Mouse (Mus musculus) urinary bladder, adult 18-20 months (tissue): Measurements from ENCODE around the gene Gzme.
"Not testable (repeated sequence)": the region's sequence is repeated elsewhere in the genome, so short reads cannot be mapped to it uniquely, and the experiment has no call there.

Source experiments
- DNase-seq, 2 experiments: peaks; one replicate each; pipeline ENCODE4 v3.0.0; 2022; ENCODE audit warnings: low spot score in 2 of 2, mixed read lengths in 2 of 2

Gene Gzme

GRCm38 (mm10) chr14:56120525-56120924 is at the start of gene Gzme:
Gzme (minus strand) TSS chr14:56120625.
- no peak for DNase-seq

- DNase-seq: no peak
Measured at GRCm38 (mm10) chr14:56168009-56168408, 47.6 kb upstream of the Gzme start.

GRCm38 (mm10) chr14:56162109-56162508 is 41.7 kb upstream of the Gzme start:
- no peak for DNase-seq

- DNase-seq: not testable (repeated sequence)
Measured at GRCm38 (mm10) chr14:56159479-56159878, 39.1 kb upstream of the Gzme start, which contains the start of gene Gzmg. Gzmg (minus strand) TSS chr14:56159579.

GRCm38 (mm10) chr14:56155340-56155739 is 34.9 kb upstream of the Gzme start:
- no peak for DNase-seq

GRCm38 (mm10) chr14:56133675-56134074 is 13.2 kb upstream of the Gzme start:
- not testable (repeated sequence) for DNase-seq

- DNase-seq: not testable (repeated sequence)
Measured at GRCm38 (mm10) chr14:56132508-56132907, 12.1 kb upstream of the Gzme start, which contains the start of gene Gzmd. Gzmd (minus strand) TSS chr14:56132608.

- no peak for DNase-seq
Measured at GRCm38 (mm10) chr14:56128341-56128740, 7.9 kb upstream of the Gzme start.

- DNase-seq: no peak
Measured at GRCm38 (mm10) chr14:56123516-56123915, 3.1 kb upstream of the Gzme start.

GRCm38 (mm10) chr14:56115531-56116310 is 4.7 kb downstream of the Gzme start:
- DNase-seq: not testable (repeated sequence)

GRCm38 (mm10) chr14:56105447-56106180 is 14.8 kb downstream of the Gzme start:
- DNase-seq: no peak

- DNase-seq: no peak
Measured at GRCm38 (mm10) chr14:56105016-56105415, 15.4 kb downstream of the Gzme start.

GRCm38 (mm10) chr14:56103452-56103851 is 17.0 kb downstream of the Gzme start:
- no peak for DNase-seq

GRCm38 (mm10) chr14:56102386-56102785 is 18.0 kb downstream of the Gzme start, which contains the start of gene Ctsg:
Ctsg (minus strand) TSS chr14:56102574.
- no peak for DNase-seq

- no peak for DNase-seq
Measured at GRCm38 (mm10) chr14:56098940-56099339, 21.5 kb downstream of the Gzme start.

- no peak for DNase-seq
Measured at GRCm38 (mm10) chr14:56097597-56097996, 22.8 kb downstream of the Gzme start.

GRCm38 (mm10) chr14:56093353-56093752 is 27.1 kb downstream of the Gzme start:
- no peak for DNase-seq

GRCm38 (mm10) chr14:56086711-56087110 is 33.7 kb downstream of the Gzme start:
- no peak for DNase-seq

- DNase-seq: no peak
Measured at GRCm38 (mm10) chr14:56085167-56085566, 35.3 kb downstream of the Gzme start, which contains the start of gene Mcpt8. Mcpt8 (minus strand) TSS chr14:56085273.

GRCm38 (mm10) chr14:56082016-56082415 is 38.4 kb downstream of the Gzme start:
- no peak for DNase-seq
